Mouse (Mus musculus) hindbrain, embryonic 13.5 days (tissue): ENCODE results near the gene Map2k3. TPM values are rescaled to one million over a fixed set of nuclear protein-coding genes. Genes with fewer than 3 reads are reported as not detected.
"Not testable (repeated sequence)": the region's sequence is repeated elsewhere in the genome, so short reads cannot be mapped to it uniquely, and the experiment has no call there.

Source experiments
- ATAC-seq: fragments of 200-750 bp; cut with Nextera tagmentation; 2 replicates; pipeline ENCODE4 v1.8.0; 2017; ENCODE audit warnings: moderate TSS enrichment; ENCODE audit not compliant: low FRiP score
- H3K27ac ChIP-seq: fragments of 300-500 bp; sonication (generic); 2 replicates; pipeline ENCODE4 v1.5.1; 2015; ENCODE audit warnings: inconsistent platforms, mild to moderate bottlenecking, moderate library complexity
- H3K27me3 ChIP-seq: fragments of 300-500 bp; sonication (generic); 2 replicates; pipeline ENCODE4 v1.6.1; 2015; ENCODE audit warnings: mild to moderate bottlenecking, inconsistent platforms
- H3K36me3 ChIP-seq: fragments of 300-500 bp; sonication (generic); 2 replicates; pipeline ENCODE4 v1.6.1; 2015; ENCODE audit warnings: mild to moderate bottlenecking, inconsistent platforms
- H3K4me1 ChIP-seq: fragments of 300-500 bp; sonication (generic); replicated peaks from 2 replicates; pipeline ENCODE4 v1.6.1; 2015; ENCODE audit warnings: inconsistent platforms
- H3K4me2 ChIP-seq: fragments of 300-500 bp; sonication (generic); 2 replicates; pipeline ENCODE4 v1.6.1; 2015; ENCODE audit warnings: inconsistent platforms, mild to moderate bottlenecking, moderate library complexity
- H3K4me3 ChIP-seq: fragments of 300-500 bp; sonication (generic); 2 replicates; pipeline ENCODE4 v1.5.1; 2015; ENCODE audit warnings: mild to moderate bottlenecking, inconsistent platforms
- H3K9ac ChIP-seq: fragments of 300-500 bp; sonication (generic); 2 replicates; pipeline ENCODE4 v1.6.1; 2015; ENCODE audit warnings: mild to moderate bottlenecking, inconsistent platforms
- H3K9me3 ChIP-seq: fragments of 300-500 bp; sonication (generic); 2 replicates; pipeline ENCODE4 v1.6.1; 2016; ENCODE audit warnings: inconsistent platforms
- WGBS: fragments of 180-500 bp; shearing (Covaris S2); methylation state at CpG from one replicate; pipeline ENCODE4 v1.1.7; 2015; 5-methylcytosine and 5-hydroxymethylcytosine counted together
- polyA plus RNA-seq: library from polyadenylated mRNA; unstranded; fragments of >200 nt; fragmentation: Nextera tagmentation; extraction: Ambion mirVana; gene quantifications from 2 replicates; pipeline ENCODE4 v1.2.1, GENCODE M21; 2015

Map2k3 gene
- 30.0 and 30.4 TPM in 2 replicates for polyA plus RNA-seq

DNA sequence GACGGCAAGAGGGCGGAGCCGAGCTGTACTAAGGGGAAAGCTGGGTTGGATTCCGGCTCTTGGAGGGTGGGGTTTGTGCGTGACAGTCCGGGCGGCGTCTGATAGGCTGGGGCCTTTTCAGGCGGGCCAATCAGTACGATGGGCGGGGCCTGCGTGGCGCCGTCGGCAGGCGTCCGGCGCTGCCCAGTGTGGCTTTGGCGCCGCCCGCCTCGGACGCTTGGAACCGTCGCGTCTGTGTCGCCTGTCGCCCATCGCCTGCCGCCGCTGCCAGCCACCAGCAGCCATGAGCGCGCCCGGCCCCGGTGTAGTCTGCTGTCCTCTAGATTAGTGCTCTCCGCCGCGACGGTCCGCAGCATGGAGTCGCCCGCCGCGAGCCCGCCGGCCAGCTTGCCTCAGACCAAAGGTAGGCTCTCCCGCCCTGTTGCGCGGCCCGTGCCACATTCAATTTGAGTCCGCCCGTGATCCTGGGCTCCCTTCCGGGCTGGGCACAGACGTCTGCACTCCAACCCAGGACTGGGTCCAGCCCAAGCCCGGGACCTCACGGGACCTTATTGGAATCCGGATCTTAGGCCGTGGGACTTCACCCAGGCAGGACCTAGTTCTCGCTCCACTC lies at the start of gene Map2k3:
TSS of gene Map2k3 (plus strand) at position 165 of the 613 bp plus-strand sequence.
- WGBS = under 1% methylated on average over 58 of the region's 59 CpGs
- peak within 1 kb of the TSS; percentile 60 for H3K27ac ChIP-seq
- H3K4me2 ChIP-seq = peak within 1 kb of the TSS; percentile 84
- peak within 1 kb of the TSS; percentile 83 for H3K9ac ChIP-seq
- peaks cover 55% of the 10 kb centered on the region for H3K4me1 ChIP-seq
- ATAC-seq = peak; percentile 96
- H3K9me3 ChIP-seq = no peaks in the 10 kb centered on the region
- no peaks in the 10 kb centered on the region for H3K27me3 ChIP-seq
- peaks cover 5% of the 10 kb centered on the region; the same call in 1 of the 2 replicates for H3K36me3 ChIP-seq
- H3K4me3 ChIP-seq = peak within 1 kb of the TSS; percentile 81

- H3K4me1 ChIP-seq = peaks cover 16% of the 10 kb centered on the region
- no peak overlapping the region for H3K9ac ChIP-seq
- H3K27ac ChIP-seq = no peak overlapping the region
- 76% methylated on average over 3 of the region's 3 CpGs for WGBS
- no peak overlapping the region for H3K4me3 ChIP-seq
- no peak overlapping the region for H3K4me2 ChIP-seq
- no peak for ATAC-seq
- H3K27me3 ChIP-seq = no peaks in the 10 kb centered on the region
- no peaks in the 10 kb centered on the region for H3K9me3 ChIP-seq
- no peaks in the 10 kb centered on the region for H3K36me3 ChIP-seq
Observed at GRCm38 (mm10) chr11:60882386-60882785, 49.4 kb upstream of the Map2k3 start.

GRCm38 (mm10) chr11:60886986-60887385 lies 44.8 kb upstream of the Map2k3 start:
- H3K9ac ChIP-seq, ATAC-seq, H3K27me3 ChIP-seq, H3K27ac ChIP-seq, H3K4me2 ChIP-seq, H3K4me1 ChIP-seq, H3K36me3 ChIP-seq, H3K9me3 ChIP-seq, H3K4me3 ChIP-seq: not testable (repeated sequence)
- WGBS = 84% methylated on average over 3 of the region's 3 CpGs

- Histone ChIP-seq H3K36me3 (no peaks in the 10 kb centered on the region), H3K4me3 (no peak overlapping the region), H3K4me2 (no peak overlapping the region), H3K9me3 (no peaks in the 10 kb centered on the region), H3K4me1 (no peaks in the 10 kb centered on the region), H3K27me3 (no peaks in the 10 kb centered on the region), H3K9ac (no peak overlapping the region), H3K27ac (no peak overlapping the region)
- WGBS = 76% methylated on average over 2 of the region's 2 CpGs
- ATAC-seq = no peak
Observed at GRCm38 (mm10) chr11:60889861-60890260, 42.0 kb upstream of the Map2k3 start.

DNA sequence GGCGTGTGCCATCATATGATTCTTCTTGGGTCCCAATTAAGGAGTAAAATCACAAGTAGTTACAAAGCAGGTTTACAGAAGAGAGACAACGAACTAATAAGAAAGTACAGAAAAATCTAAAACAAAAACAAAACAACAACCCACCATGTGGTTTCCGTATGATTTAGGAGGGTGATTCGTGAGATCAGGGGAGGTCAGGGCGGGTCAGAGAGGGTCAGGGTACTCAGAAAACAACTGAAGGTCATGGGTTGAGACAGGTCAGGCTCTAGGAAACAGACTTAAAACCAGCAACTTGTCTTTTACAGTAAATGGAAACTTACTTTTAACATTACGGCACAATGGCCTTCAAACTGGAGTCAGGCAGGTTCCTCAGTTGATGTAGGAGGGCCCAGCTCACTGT lies 41.5 kb upstream of the Map2k3 start:
- no peaks in the 10 kb centered on the region for H3K36me3 ChIP-seq
- H3K27me3 ChIP-seq = no peaks in the 10 kb centered on the region
- no peak for ATAC-seq
- H3K27ac ChIP-seq = no peak overlapping the region
- no peak overlapping the region for H3K4me3 ChIP-seq
- H3K4me2 ChIP-seq = no peak overlapping the region
- WGBS = 68% methylated on average over 6 of the region's 6 CpGs
- no peaks in the 10 kb centered on the region for H3K4me1 ChIP-seq
- H3K9me3 ChIP-seq = no peaks in the 10 kb centered on the region
- no peak overlapping the region for H3K9ac ChIP-seq

DNA sequence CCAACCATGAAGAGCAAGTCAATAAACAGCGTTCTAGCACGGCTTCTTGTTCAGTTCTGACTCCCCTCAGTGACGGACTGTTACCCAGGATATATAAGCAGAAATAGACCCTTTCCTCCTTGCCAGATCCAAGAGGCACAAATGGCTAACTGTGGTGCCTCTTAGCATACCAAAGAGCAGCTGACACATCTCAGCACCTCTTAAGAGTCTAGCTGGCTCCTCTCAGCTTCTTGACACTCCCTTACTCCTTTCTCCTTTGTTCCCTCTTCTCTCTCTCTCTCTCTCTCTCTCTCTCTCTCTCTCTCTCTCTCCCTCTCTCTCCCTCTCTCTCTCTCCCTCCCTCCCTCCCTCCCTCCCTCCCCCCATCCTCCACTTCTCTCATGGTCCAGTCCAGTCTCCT lies 41.1 kb upstream of the Map2k3 start:
- H3K4me3 ChIP-seq = no peak overlapping the region
- H3K4me2 ChIP-seq = no peak overlapping the region
- H3K9me3 ChIP-seq = no peaks in the 10 kb centered on the region
- no peaks in the 10 kb centered on the region for H3K27me3 ChIP-seq
- no peaks in the 10 kb centered on the region for H3K36me3 ChIP-seq
- no peak overlapping the region for H3K9ac ChIP-seq
- ATAC-seq = no peak
- no peaks in the 10 kb centered on the region for H3K4me1 ChIP-seq
- H3K27ac ChIP-seq = no peak overlapping the region
- WGBS = 51% methylated on average over 3 of the region's 3 CpGs

GRCm38 (mm10) chr11:60895915-60896314 lies 35.9 kb upstream of the Map2k3 start:
- Histone ChIP-seq H3K9me3 (no peaks in the 10 kb centered on the region), H3K27me3 (no peaks in the 10 kb centered on the region), H3K4me1 (no peaks in the 10 kb centered on the region), H3K4me3 (no peak overlapping the region), H3K27ac (no peak overlapping the region), H3K9ac (no peak overlapping the region), H3K36me3 (no peaks in the 10 kb centered on the region), H3K4me2 (no peak overlapping the region)
- WGBS = 47% methylated on average over 4 of the region's 4 CpGs
- ATAC-seq = no peak

GRCm38 (mm10) chr11:60902001-60902400 lies 29.8 kb upstream of the Map2k3 start:
- Histone ChIP-seq H3K27me3 (no peaks in the 10 kb centered on the region), H3K4me3 (no peak overlapping the region), H3K27ac (no peak overlapping the region), H3K36me3 (peaks cover 43% of the 10 kb centered on the region), H3K9ac (no peak overlapping the region), H3K4me1 (no peaks in the 10 kb centered on the region), H3K9me3 (no peaks in the 10 kb centered on the region), H3K4me2 (no peak overlapping the region)
- 85% methylated on average over 7 of the region's 7 CpGs for WGBS
- ATAC-seq = no peak

- Histone ChIP-seq H3K9ac (no peak overlapping the region), H3K36me3 (peaks cover 43% of the 10 kb centered on the region), H3K27ac (no peak overlapping the region), H3K4me2 (no peak overlapping the region), H3K4me1 (no peaks in the 10 kb centered on the region), H3K9me3 (no peaks in the 10 kb centered on the region), H3K4me3 (no peak overlapping the region), H3K27me3 (no peaks in the 10 kb centered on the region)
- no peak for ATAC-seq
- 76% methylated on average over 4 of the region's 4 CpGs for WGBS
Observed at GRCm38 (mm10) chr11:60902486-60902885, 29.3 kb upstream of the Map2k3 start.

DNA sequence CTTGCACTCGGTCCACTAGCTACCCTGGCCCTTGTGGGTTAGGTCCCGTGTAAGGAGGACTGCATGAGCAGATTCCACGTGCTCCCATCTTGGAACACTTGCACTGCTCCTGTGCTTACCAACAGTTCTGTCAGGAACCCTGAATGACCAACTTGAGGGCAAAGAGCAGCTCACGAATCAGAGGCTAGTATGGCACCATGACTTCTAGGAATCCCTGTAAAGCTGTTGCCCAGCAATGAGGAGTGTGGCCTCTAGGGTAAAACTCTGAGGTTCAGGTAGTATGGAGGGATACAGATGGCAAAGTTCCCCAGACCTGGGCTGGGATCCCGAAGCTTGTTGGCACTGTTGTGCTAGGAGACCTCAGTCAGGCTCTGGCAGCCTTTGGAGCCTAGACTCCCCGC lies 28.2 kb upstream of the Map2k3 start:
- no peak overlapping the region for H3K9ac ChIP-seq
- no peaks in the 10 kb centered on the region for H3K27me3 ChIP-seq
- H3K4me3 ChIP-seq = no peak overlapping the region
- H3K4me2 ChIP-seq = no peak overlapping the region
- no peaks in the 10 kb centered on the region for H3K9me3 ChIP-seq
- H3K36me3 ChIP-seq = peaks cover 43% of the 10 kb centered on the region
- H3K4me1 ChIP-seq = no peaks in the 10 kb centered on the region
- no peak overlapping the region for H3K27ac ChIP-seq
- 90% methylated on average over 6 of the region's 6 CpGs for WGBS
- ATAC-seq = no peak

DNA sequence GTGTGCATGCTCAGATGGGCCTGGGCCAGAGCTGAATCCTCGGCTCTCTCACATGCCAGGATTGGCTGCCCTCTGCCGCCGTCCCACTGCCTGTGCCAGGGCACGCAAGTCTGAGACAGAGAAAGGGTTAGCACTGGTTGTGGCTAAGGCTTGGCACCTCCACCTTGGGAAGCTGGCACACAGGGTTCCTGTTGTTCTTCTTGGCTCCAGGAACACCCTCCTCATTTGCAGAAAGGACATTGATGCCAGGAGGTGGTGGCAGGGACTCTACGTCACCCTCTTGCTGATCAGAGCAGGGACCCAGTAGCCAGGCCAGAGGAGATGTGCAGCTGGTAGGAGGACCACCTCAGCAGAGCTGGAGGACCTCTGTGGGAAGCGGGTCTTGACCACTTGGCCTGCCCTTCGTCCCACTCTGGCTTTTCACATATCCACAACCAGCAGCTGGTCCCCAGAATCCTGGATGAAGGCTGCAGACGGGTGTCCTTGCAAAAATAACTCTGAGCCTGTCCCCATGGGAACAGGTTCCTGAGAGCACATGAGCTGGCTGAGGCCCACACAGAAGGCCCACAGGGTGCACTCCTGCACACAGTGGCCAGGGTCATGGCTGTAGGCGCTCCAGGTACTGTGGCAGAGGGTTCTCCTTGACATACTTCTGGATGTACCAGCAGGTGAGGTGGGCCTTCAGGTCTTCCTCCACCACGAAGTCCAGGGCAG lies 26.3 kb upstream of the Map2k3 start:
- Histone ChIP-seq H3K36me3 (peaks cover 43% of the 10 kb centered on the region), H3K27me3 (no peaks in the 10 kb centered on the region), H3K4me3 (no peak overlapping the region), H3K4me1 (no peaks in the 10 kb centered on the region; the same call in 1 of the 2 replicates), H3K27ac (no peak overlapping the region), H3K9ac (no peak overlapping the region), H3K4me2 (no peak overlapping the region), H3K9me3 (no peaks in the 10 kb centered on the region)
- 89% methylated on average over 10 of the region's 10 CpGs for WGBS
- ATAC-seq = no peak

DNA sequence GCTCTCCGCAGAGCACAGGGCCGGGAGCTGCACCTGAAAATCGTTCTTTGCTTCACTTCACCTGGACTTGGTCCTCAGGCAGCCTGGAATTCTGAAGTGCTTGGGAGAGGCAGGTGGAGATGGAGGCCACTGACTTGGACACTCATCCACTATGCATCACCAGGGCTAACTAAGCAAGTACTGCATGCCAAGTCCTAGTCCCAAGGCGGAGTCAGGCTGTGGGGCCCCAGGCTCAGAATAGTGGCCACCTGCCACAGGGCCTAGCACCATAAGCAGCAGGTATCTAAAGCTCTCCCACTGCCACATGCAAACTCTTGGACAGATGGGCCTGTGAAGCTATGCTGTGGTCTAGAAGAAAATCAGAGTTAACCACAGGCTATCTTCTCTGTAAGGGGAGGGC lies 25.4 kb upstream of the Map2k3 start:
- H3K4me3 ChIP-seq = no peak overlapping the region
- H3K9ac ChIP-seq = no peak overlapping the region
- no peak overlapping the region for H3K27ac ChIP-seq
- no peak for ATAC-seq
- H3K27me3 ChIP-seq = no peaks in the 10 kb centered on the region
- no peak overlapping the region for H3K4me2 ChIP-seq
- H3K9me3 ChIP-seq = no peaks in the 10 kb centered on the region
- H3K36me3 ChIP-seq = peaks cover 43% of the 10 kb centered on the region
- H3K4me1 ChIP-seq = peaks cover 5% of the 10 kb centered on the region
- WGBS = 96% methylated on average over 4 of the region's 4 CpGs

- ATAC-seq = no peak
- no peak overlapping the region for H3K4me2 ChIP-seq
- H3K9me3 ChIP-seq = no peaks in the 10 kb centered on the region
- no peaks in the 10 kb centered on the region for H3K27me3 ChIP-seq
- no peak overlapping the region for H3K9ac ChIP-seq
- H3K27ac ChIP-seq = no peak overlapping the region
- peaks cover 38% of the 10 kb centered on the region for H3K36me3 ChIP-seq
- 62% methylated on average over 3 of the region's 3 CpGs for WGBS
- peaks cover 20% of the 10 kb centered on the region for H3K4me1 ChIP-seq
- no peak overlapping the region for H3K4me3 ChIP-seq
Observed at GRCm38 (mm10) chr11:60908073-60908472, 23.8 kb upstream of the Map2k3 start.
